Mouse (Mus musculus): ENCODE results near the gene Adora1. TPM values are rescaled to one million over a fixed set of nuclear protein-coding genes. Genes with fewer than 3 reads are reported as not detected.

The Adora1 gene
- polyA plus RNA-seq, 1 experiment from 2014 or later = 4.0 TPM

GRCm38 (mm10) chr1:134211631-134212030 is 23.6 kb downstream of the Adora1 start:
- H3K4me2 ChIP-seq = no peak overlapping the region
- H3K4me3 ChIP-seq = no peak overlapping the region
- H3K9me3 ChIP-seq = no peaks in the 10 kb centered on the region
- no peaks in the 10 kb centered on the region for H3K36me3 ChIP-seq
- H3K9ac ChIP-seq = no peak overlapping the region
- ATAC-seq (ENCODE audit: borderline replicate concordance, extremely low read depth, low FRiP score, low TSS enrichment) = no peak
- WGBS = 16% methylated on average over 2 of the region's 2 CpGs
- no peaks in the 10 kb centered on the region for H3K27me3 ChIP-seq
- no peak overlapping the region for H3K27ac ChIP-seq
- H3K4me1 ChIP-seq = peaks cover 13% of the 10 kb centered on the region

GRCm38 (mm10) chr1:134211043-134211442 is 24.2 kb downstream of the Adora1 start:
- Histone ChIP-seq H3K9me3 (no peaks in the 10 kb centered on the region), H3K27ac (no peak overlapping the region), H3K4me1 (peaks cover 15% of the 10 kb centered on the region), H3K27me3 (no peaks in the 10 kb centered on the region), H3K36me3 (no peaks in the 10 kb centered on the region), H3K4me2 (no peak overlapping the region), H3K4me3 (no peak overlapping the region), H3K9ac (no peak overlapping the region)
- WGBS = 49% methylated on average over 6 of the region's 6 CpGs
- no peak for ATAC-seq (ENCODE audit: borderline replicate concordance, extremely low read depth, low FRiP score, low TSS enrichment)

DNA sequence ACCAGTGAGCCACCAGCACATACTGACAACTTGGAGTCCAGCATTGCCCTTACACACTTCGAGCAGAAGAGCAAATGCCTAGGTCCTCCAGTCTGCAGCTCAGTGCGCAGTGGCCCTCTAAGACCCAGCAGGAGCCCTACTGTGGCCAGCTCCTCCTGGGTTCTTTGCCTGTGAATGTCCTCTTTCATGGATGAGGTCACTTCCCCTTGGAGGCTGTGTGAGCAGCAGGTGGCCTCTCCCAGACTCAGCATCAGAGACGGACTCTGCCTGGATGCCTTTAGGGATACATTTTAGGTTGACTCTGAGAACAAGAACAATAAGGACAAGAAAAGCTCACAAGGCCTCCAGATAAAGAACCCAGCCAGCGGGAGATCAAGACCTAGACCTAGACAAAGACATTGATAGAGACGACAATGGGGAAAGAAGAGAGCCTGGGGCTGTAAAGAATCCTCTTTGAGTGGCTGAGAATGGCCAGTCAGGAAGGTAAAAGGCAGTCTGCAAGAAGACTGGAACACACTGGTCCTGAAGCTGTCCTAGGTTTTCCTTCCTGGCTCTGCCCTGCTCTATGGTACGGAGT is 25.0 kb downstream of the Adora1 start:
- H3K36me3 ChIP-seq = no peaks in the 10 kb centered on the region
- no peak overlapping the region for H3K4me2 ChIP-seq
- WGBS = 75% methylated on average over 6 of the region's 6 CpGs
- H3K4me1 ChIP-seq = peaks cover 19% of the 10 kb centered on the region
- no peak overlapping the region for H3K9ac ChIP-seq
- H3K9me3 ChIP-seq = no peaks in the 10 kb centered on the region
- ATAC-seq (ENCODE audit: borderline replicate concordance, extremely low read depth, low FRiP score, low TSS enrichment) = no peak
- no peak overlapping the region for H3K4me3 ChIP-seq
- no peaks in the 10 kb centered on the region for H3K27me3 ChIP-seq
- no peak overlapping the region for H3K27ac ChIP-seq

DNA sequence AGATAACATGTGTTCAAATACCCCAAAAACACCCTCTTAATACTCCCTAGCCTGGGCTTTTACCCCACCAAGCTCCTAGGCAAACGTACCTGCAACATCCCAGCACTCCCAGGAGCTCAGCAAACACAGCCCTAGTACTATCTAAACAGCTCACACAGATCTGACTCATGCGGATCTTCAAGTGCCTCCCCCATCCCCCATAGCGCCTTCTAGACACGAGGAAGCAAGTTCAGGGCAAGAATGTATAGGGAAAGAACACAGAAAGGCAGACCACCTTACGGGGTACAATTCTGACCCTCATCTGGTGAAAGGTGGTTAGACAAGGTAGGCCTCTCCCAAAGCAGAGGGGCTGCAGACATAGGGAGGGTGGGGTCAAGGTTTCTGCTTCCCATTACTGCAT is 29.1 kb downstream of the Adora1 start:
- Histone ChIP-seq H3K36me3 (no peaks in the 10 kb centered on the region), H3K4me2 (no peak overlapping the region), H3K4me1 (peaks cover 15% of the 10 kb centered on the region), H3K4me3 (no peak overlapping the region), H3K9ac (no peak overlapping the region), H3K9me3 (no peaks in the 10 kb centered on the region), H3K27me3 (no peaks in the 10 kb centered on the region), H3K27ac (no peak overlapping the region)
- 15% methylated on average over 5 of the region's 5 CpGs for WGBS
- ATAC-seq (ENCODE audit: borderline replicate concordance, extremely low read depth, low FRiP score, low TSS enrichment) = no peak

DNA sequence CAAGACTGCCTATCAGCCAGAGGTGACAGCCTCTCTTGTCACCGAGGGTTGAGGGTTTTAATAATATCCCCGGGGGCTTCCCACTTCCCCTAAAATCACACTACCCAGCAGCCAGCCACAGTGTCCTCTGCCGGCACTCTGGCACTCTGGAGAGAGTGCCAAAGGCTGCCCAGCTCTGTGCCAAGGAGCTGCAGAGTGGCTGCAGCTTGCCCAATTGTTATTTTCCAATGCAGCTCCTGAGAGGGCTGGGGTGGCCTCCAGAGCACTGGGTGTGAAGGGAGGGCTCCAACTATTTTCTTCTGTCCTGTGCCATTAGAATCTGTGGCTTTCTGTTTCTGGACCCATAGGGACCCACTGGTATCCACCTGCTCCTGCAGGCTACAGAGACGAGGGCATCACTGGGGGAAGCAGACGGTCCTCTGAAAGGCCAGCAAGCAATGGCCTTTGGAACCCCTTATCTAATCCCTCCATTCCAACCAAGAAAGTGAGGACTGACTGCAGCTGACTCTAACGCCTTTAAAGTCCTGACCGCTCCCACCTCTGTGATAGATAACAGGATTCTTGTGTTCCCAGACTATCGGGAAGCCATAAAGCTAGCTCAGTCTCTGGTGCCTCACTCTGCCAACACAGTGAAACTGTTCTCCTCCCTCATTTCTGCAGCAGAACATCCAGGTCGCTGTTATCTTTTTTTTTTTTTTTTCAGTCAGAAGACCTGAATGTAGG is 29.8 kb downstream of the Adora1 start:
- Histone ChIP-seq H3K27me3 (no peaks in the 10 kb centered on the region), H3K9me3 (no peaks in the 10 kb centered on the region), H3K27ac (no peak overlapping the region), H3K9ac (no peak overlapping the region), H3K4me2 (no peak overlapping the region), H3K4me3 (no peak overlapping the region), H3K36me3 (no peaks in the 10 kb centered on the region), H3K4me1 (peaks cover 8% of the 10 kb centered on the region; the same call in 1 of the 2 replicates)
- ATAC-seq (ENCODE audit: borderline replicate concordance, extremely low read depth, low FRiP score, low TSS enrichment) = no peak
- WGBS = 25% methylated on average over 9 of the region's 9 CpGs

DNA sequence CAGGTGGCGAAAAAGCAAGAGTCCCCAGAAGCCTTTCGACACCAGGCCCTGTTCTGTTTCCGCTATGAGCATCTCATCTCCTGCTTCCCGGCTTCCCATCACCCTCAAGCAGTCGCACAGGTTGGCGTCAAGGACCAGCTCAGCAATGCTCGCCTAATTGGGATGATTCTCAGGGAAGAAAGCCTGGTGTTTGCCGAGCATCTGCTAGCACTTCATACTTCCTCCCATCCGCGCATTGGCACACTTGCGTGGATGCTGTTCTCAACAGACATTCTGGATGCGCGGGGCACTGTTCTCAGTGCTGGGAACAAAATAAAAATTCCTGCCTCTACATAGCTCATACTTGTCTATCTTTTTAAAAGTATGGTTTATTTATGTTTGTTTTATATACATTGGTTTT is 31.0 kb downstream of the Adora1 start:
- H3K4me1 ChIP-seq = peaks cover 8% of the 10 kb centered on the region; the same call in 1 of the 2 replicates
- no peak for ATAC-seq (ENCODE audit: borderline replicate concordance, extremely low read depth, low FRiP score, low TSS enrichment)
- no peak overlapping the region for H3K4me2 ChIP-seq
- H3K27me3 ChIP-seq = no peaks in the 10 kb centered on the region
- WGBS = 84% methylated on average over 13 of the region's 13 CpGs
- no peak overlapping the region for H3K9ac ChIP-seq
- no peak overlapping the region for H3K4me3 ChIP-seq
- H3K9me3 ChIP-seq = no peaks in the 10 kb centered on the region
- H3K36me3 ChIP-seq = no peaks in the 10 kb centered on the region
- no peak overlapping the region for H3K27ac ChIP-seq

DNA sequence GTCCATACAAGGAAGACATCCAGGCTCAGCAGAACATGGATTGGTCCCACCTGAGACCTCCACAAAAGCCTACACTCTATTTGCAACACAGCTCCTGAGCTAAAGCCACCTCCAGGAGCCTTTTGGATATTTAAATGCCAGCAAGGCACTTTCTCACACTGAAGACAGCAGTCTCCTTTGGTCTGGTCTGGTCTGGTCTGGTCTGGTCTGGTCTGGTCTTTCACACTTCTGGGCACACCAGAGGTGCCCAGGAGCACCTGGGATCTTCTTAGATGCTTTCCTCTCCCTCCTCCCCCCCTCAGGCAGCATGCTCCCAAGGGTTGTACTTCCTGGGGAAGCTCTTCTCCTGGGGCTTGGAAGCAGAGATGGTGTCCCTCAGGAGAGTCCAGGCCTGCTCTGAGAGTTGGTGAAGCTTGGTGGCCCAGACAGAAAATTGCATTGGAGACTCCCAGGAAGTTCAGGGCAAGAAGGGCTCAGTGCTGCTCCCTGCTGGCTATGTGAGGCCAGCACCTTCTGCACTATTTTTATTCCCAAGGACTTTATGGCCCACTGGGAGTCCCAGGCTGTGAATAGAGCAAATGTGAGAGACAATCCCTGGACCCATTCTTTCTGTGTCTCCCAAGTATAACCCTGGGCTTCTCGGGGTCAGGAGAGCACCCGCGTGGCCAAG is 33.3 kb downstream of the Adora1 start:
- no peaks in the 10 kb centered on the region for H3K9me3 ChIP-seq
- no peak overlapping the region for H3K4me2 ChIP-seq
- peaks cover 8% of the 10 kb centered on the region; the same call in 1 of the 2 replicates for H3K4me1 ChIP-seq
- H3K36me3 ChIP-seq = no peaks in the 10 kb centered on the region
- H3K9ac ChIP-seq = no peak overlapping the region
- no peak for ATAC-seq (ENCODE audit: borderline replicate concordance, extremely low read depth, low FRiP score, low TSS enrichment)
- WGBS = 37% methylated on average over 3 of the region's 3 CpGs
- H3K27ac ChIP-seq = no peak overlapping the region
- H3K27me3 ChIP-seq = no peaks in the 10 kb centered on the region
- H3K4me3 ChIP-seq = no peak overlapping the region

DNA sequence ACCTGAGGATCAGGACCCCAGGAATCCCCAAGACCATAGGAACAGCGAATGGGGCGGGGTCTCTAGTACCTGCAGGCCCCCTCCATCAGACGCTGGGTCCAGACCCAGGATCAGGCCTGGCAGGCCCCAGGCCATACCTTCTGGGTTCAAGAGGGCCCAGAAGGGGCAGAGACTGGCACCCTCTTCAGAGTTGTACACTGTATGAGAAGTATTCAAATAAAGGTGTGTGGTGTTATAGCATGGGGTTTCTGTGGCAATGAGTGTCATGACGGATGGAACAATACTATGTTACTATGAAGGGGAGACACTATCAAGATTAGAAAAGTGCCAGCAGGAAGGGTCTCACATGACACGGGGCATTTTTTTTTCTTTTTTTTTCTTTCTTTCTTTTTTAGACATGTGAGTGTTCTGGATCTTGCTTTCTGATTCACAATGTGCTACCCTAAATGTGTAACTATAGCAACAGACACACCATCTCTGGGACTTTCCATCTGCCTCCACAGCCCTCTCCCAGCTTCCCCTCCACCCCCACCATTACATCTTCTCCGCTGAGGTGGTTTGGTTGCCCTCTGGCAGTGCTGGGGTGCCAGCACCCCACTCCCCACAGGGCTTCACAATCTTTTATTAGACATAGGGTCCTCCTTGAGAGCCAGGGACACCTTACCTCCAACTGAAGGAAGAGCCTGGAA is 34.1 kb downstream of the Adora1 start:
- Histone ChIP-seq H3K36me3 (no peaks in the 10 kb centered on the region), H3K9me3 (no peaks in the 10 kb centered on the region), H3K4me2 (no peak overlapping the region), H3K9ac (no peak overlapping the region), H3K27me3 (no peaks in the 10 kb centered on the region), H3K4me1 (peaks cover 8% of the 10 kb centered on the region; the same call in 1 of the 2 replicates), H3K27ac (no peak overlapping the region), H3K4me3 (no peak overlapping the region)
- 77% methylated on average over 6 of the region's 6 CpGs for WGBS
- no peak for ATAC-seq (ENCODE audit: borderline replicate concordance, extremely low read depth, low FRiP score, low TSS enrichment)

DNA sequence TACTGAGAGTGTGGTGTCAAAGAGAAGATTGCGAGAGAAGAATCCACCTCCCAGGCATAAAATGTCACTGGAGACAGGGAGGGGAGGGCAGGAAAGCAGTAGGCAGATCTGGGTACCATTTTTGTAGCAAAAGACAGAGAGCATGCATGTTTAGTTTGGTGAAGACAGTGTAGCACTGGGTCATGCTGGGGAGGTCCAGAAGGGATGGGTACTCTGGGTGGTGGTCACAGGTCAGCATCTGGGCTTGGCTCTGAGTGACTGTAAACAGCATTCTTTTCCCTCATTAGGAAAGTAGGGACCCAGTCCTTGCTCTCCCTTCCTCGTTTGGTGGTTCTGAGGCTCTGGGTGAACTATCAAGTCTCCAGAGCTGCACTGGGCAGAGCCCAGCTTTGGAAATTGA is 34.8 kb downstream of the Adora1 start:
- Histone ChIP-seq H3K27ac (no peak overlapping the region), H3K4me1 (peaks cover 6% of the 10 kb centered on the region; the same call in 1 of the 2 replicates), H3K4me2 (no peak overlapping the region), H3K36me3 (no peaks in the 10 kb centered on the region), H3K9ac (no peak overlapping the region), H3K4me3 (no peak overlapping the region), H3K27me3 (no peaks in the 10 kb centered on the region), H3K9me3 (no peaks in the 10 kb centered on the region)
- ATAC-seq (ENCODE audit: borderline replicate concordance, extremely low read depth, low FRiP score, low TSS enrichment) = no peak
- WGBS = 43% methylated on average over 2 of the region's 2 CpGs

- Histone ChIP-seq H3K36me3 (no peaks in the 10 kb centered on the region), H3K27me3 (no peaks in the 10 kb centered on the region; the same call in 1 of the 2 replicates), H3K9me3 (no peaks in the 10 kb centered on the region), H3K9ac (no peak overlapping the region), H3K27ac (no peak overlapping the region), H3K4me2 (no peak overlapping the region), H3K4me3 (no peak overlapping the region), H3K4me1 (0 out of 2 replicates have a peak, but pooled peaks cover 5% of the 10 kb centered on the region)
- WGBS = 67% methylated on average over 12 of the region's 12 CpGs
- no peak for ATAC-seq (ENCODE audit: borderline replicate concordance, extremely low read depth, low FRiP score, low TSS enrichment)
Observed at GRCm38 (mm10) chr1:134198197-134198995, 36.8 kb downstream of the Adora1 start.

DNA sequence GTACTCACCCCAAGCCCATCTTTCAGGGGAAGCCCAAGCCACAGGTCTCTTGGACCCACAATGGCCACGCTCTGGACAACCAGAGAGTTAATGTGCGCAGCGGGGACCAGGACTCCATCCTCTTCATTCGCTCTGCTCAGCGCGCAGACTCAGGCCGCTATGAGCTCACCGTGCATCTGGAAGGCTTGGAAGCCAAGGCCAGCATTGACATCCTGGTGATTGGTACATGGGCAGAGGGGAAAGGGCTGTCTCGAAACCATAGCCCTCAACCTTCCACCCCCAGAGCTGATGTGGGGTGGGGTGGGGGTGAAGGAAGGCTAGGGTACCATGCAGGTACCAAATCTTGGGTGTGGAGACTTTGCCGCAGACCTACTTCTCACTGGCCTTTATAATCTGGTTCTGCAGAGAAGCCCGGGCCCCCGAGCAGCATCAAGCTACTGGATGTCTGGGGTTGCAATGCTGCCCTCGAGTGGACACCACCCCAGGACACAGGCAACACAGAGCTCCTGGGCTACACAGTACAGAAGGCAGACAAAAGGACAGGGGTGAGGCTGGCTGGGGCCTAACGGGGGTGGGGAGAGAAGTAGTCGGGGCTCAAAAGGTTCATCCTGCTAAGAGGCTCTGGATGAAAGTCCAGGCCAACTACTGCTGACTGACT is 37.8 kb downstream of the Adora1 start:
- WGBS = 80% methylated on average over 15 of the region's 15 CpGs
- H3K36me3 ChIP-seq = no peaks in the 10 kb centered on the region
- H3K9ac ChIP-seq = no peak overlapping the region

More for the DNA sequence above, 37.8 kb downstream of the Adora1 start:
- Histone ChIP-seq H3K27ac (no peak overlapping the region), H3K4me2 (no peak overlapping the region), H3K27me3 (no peaks in the 10 kb centered on the region; the same call in 1 of the 2 replicates), H3K4me3 (no peak overlapping the region), H3K4me1 (0 out of 2 replicates have a peak, but pooled peaks cover 5% of the 10 kb centered on the region), H3K9me3 (no peaks in the 10 kb centered on the region)
- no peak for ATAC-seq (ENCODE audit: borderline replicate concordance, extremely low read depth, low FRiP score, low TSS enrichment)

All from lung, embryonic 15.5 days (tissue).